Mouse (Mus musculus) lung, postnatal 0 days (tissue): ENCODE data around the gene Tob2. TPM values are rescaled to one million over a fixed set of nuclear protein-coding genes. Genes with fewer than 3 reads are reported as not detected.
A peak's percentile ranks its signal among the peaks of the same experiment; 100 is the strongest.

Experiments used
- ATAC-seq: fragments of 200-750 bp; cut with Nextera tagmentation; 2 replicates; pipeline ENCODE4 v1.8.0; 2017; ENCODE audit warnings: moderate library complexity
- DNase-seq: peaks from one replicate; pipeline ENCODE4 v3.0.0-alpha.2; 2016; ENCODE audit warnings: low spot score
- H3K27ac ChIP-seq: fragments of 300-500 bp; sonication (generic); 2 replicates; pipeline ENCODE4 v1.5.1; 2014; ENCODE audit warnings: antibody characterized with exemption, mild to moderate bottlenecking, low read length, mixed read lengths
- H3K27me3 ChIP-seq: fragments of 300-500 bp; sonication (generic); replicated peaks from 2 replicates; pipeline ENCODE4 v1.6.1; 2014; ENCODE audit warnings: low read length, mixed read lengths; ENCODE audit not compliant: insufficient read depth
- H3K36me3 ChIP-seq: fragments of 300-500 bp; sonication (generic); 2 replicates; pipeline ENCODE4 v1.6.1; 2014; ENCODE audit warnings: low read length, mixed read lengths; ENCODE audit not compliant: insufficient read depth
- H3K4me1 ChIP-seq: fragments of 300-500 bp; sonication (generic); 2 replicates; pipeline ENCODE4 v1.6.1; 2014; ENCODE audit warnings: antibody characterized with exemption, low read depth, low read length, mixed read lengths; ENCODE audit not compliant: insufficient read depth
- H3K4me2 ChIP-seq: fragments of 300-500 bp; sonication (generic); replicated peaks from 2 replicates; pipeline ENCODE4 v1.6.1; 2014; ENCODE audit warnings: low read depth, mild to moderate bottlenecking, low read length, moderate library complexity, mixed read lengths
- H3K4me3 ChIP-seq: fragments of 300-500 bp; sonication (generic); 2 replicates; pipeline ENCODE4 v1.5.1; 2014; ENCODE audit warnings: low read depth, low read length
- H3K9ac ChIP-seq: fragments of 300-500 bp; sonication (generic); replicated peaks from 2 replicates; pipeline ENCODE4 v1.6.1; 2014; ENCODE audit warnings: low read depth, mild to moderate bottlenecking
- H3K9me3 ChIP-seq: fragments of 300-500 bp; sonication (generic); 2 replicates; pipeline ENCODE4 v1.6.1; 2016; ENCODE audit warnings: low read length, mixed read lengths
- CTCF ChIP-seq: IDR thresholded peaks from 2 replicates; pipeline ENCODE4 v1.5.1; 2016; ENCODE audit warnings: antibody characterized with exemption, mild to moderate bottlenecking
- EP300 ChIP-seq: IDR thresholded peaks from 2 replicates; pipeline ENCODE4 v1.6.1; 2016; ENCODE audit warnings: antibody characterized with exemption, mild to moderate bottlenecking, control low read depth
- WGBS: fragments of 180-500 bp; shearing (Covaris S2); extraction: QIAGEN DNeasy Blood & Tissue Kit; methylation state at CpG from one replicate; pipeline ENCODE4 v1.1.7; 2014; 5-methylcytosine and 5-hydroxymethylcytosine counted together
- polyA plus RNA-seq: library from polyadenylated mRNA; unstranded; fragments of >200 nt; fragmentation: Nextera tagmentation; extraction: Ambion mirVana; gene quantifications from 2 replicates; pipeline ENCODE4 v1.2.1, GENCODE M21; 2015

Gene Tob2
- polyA plus RNA-seq, 1 experiment from 2014 or later: 30.0 TPM

- DNase-seq (no peak), ATAC-seq (no peak)
- no peak overlapping the region for H3K9ac ChIP-seq
- H3K36me3 ChIP-seq: peaks cover 25% of the 10 kb centered on the region
- no peak overlapping the region for H3K4me2 ChIP-seq
- no peaks in the 10 kb centered on the region for H3K27me3 ChIP-seq
- no peak overlapping the region for H3K27ac ChIP-seq
- TF ChIP-seq CTCF (no peak), EP300 (no peak)
- 90% methylated on average over 7 of the region's 7 CpGs for WGBS
- no peaks in the 10 kb centered on the region for H3K9me3 ChIP-seq
- no peak overlapping the region for H3K4me3 ChIP-seq
- H3K4me1 ChIP-seq: no peaks in the 10 kb centered on the region
Observed at GRCm38 (mm10) chr15:81864238-81864637, 5.6 kb upstream of the Tob2 start.

- peak overlapping the region; percentile 87; the same call in 1 of the 2 replicates for H3K4me2 ChIP-seq
- 24% methylated on average over 8 of the region's 8 CpGs for WGBS
- H3K36me3 ChIP-seq: no peaks in the 10 kb centered on the region
- no peaks in the 10 kb centered on the region for H3K9me3 ChIP-seq
- ATAC-seq: peak; percentile 15
- H3K27me3 ChIP-seq: no peaks in the 10 kb centered on the region
- no peak overlapping the region for H3K9ac ChIP-seq
- peak; percentile 90 for DNase-seq
- H3K27ac ChIP-seq: peak overlapping the region; percentile 74
- H3K4me1 ChIP-seq: peaks cover 3% of the 10 kb centered on the region; the same call in 1 of the 2 replicates
- H3K4me3 ChIP-seq: no peak overlapping the region
- peak; percentile 75 for TF ChIP-seq EP300
- no peak for TF ChIP-seq CTCF
Observed at GRCm38 (mm10) chr15:81860471-81861135, 2.0 kb upstream of the Tob2 start.

- Histone ChIP-seq H3K27ac (peak overlapping the region; percentile 98), H3K4me3 (peak overlapping the region; percentile 94), H3K4me2 (peak overlapping the region; percentile 87), H3K27me3 (no peaks in the 10 kb centered on the region), H3K36me3 (no peaks in the 10 kb centered on the region), H3K9ac (peak overlapping the region; percentile 85), H3K4me1 (peaks cover 6% of the 10 kb centered on the region; the same call in 1 of the 2 replicates), H3K9me3 (no peaks in the 10 kb centered on the region)
- no peak for TF ChIP-seq CTCF
- TF ChIP-seq EP300: 0 out of 2 replicates have a peak, but pooled peaks have one; percentile 7
- ATAC-seq (peak; percentile 84), DNase-seq (peak; percentile 99)
- under 1% methylated on average over 37 of the region's 39 CpGs for WGBS
Observed at GRCm38 (mm10) chr15:81859330-81860255, 997 bp upstream of the Tob2 start.

- H3K27ac ChIP-seq: peak overlapping the region; percentile 98
- 0% methylated on average over 23 of the region's 23 CpGs for WGBS
- no peaks in the 10 kb centered on the region for H3K9me3 ChIP-seq
- H3K36me3 ChIP-seq: no peaks in the 10 kb centered on the region
- DNase-seq: peak; percentile 94
- peak overlapping the region; percentile 94 for H3K4me3 ChIP-seq
- H3K27me3 ChIP-seq: no peaks in the 10 kb centered on the region
- peaks cover 6% of the 10 kb centered on the region; the same call in 1 of the 2 replicates for H3K4me1 ChIP-seq
- H3K4me2 ChIP-seq: peak overlapping the region; percentile 87
- peak overlapping the region; percentile 85 for H3K9ac ChIP-seq
- ATAC-seq: peak; percentile 23
- TF ChIP-seq CTCF (peak; percentile 15; the same call in 1 of the 2 replicates), EP300 (peak; percentile 90)
Observed at GRCm38 (mm10) chr15:81858138-81858516, 469 bp downstream of the Tob2 start.

GRCm38 (mm10) chr15:81857724-81858116, 876 bp downstream of the Tob2 start:
- ATAC-seq: no peak
- H3K27ac ChIP-seq: peak overlapping the region; percentile 98
- H3K9me3 ChIP-seq: no peaks in the 10 kb centered on the region
- DNase-seq: peak; percentile 65
- H3K4me3 ChIP-seq: peak overlapping the region; percentile 94
- peaks cover 6% of the 10 kb centered on the region; the same call in 1 of the 2 replicates for H3K4me1 ChIP-seq
- H3K27me3 ChIP-seq: no peaks in the 10 kb centered on the region
- TF ChIP-seq CTCF (no peak), EP300 (no peak)
- peak overlapping the region; percentile 85 for H3K9ac ChIP-seq
- H3K4me2 ChIP-seq: peak overlapping the region; percentile 87
- no peaks in the 10 kb centered on the region for H3K36me3 ChIP-seq
- WGBS: under 1% methylated on average over 29 of the region's 33 CpGs
